Mouse (Mus musculus) hindbrain, embryonic 14.5 days (tissue): ENCODE measurements around the gene Unc13b. TPM values are rescaled to one million over a fixed set of nuclear protein-coding genes. Genes with fewer than 3 reads are reported as not detected.
A peak's percentile ranks its signal among the peaks of the same experiment; 100 is the strongest.

ENCODE experiments used
- ATAC-seq: fragments of 200-750 bp; cut with Nextera tagmentation; 2 replicates; pipeline ENCODE4 v1.8.0; 2017; ENCODE audit warnings: moderate number of reproducible peaks, mild to moderate bottlenecking, moderate TSS enrichment, moderate library complexity; ENCODE audit not compliant: low FRiP score
- DNase-seq: peaks from one replicate; pipeline ENCODE4 v3.0.0-alpha.2; 2015; ENCODE audit warnings: low spot score
- H3K27ac ChIP-seq: fragments of 300-500 bp; sonication (generic); 2 replicates; pipeline ENCODE4 v1.5.1; 2014; ENCODE audit warnings: mild to moderate bottlenecking, moderate library complexity
- H3K27me3 ChIP-seq: fragments of 300-500 bp; sonication (generic); 2 replicates; pipeline ENCODE4 v1.6.1; 2014; ENCODE audit warnings: mild to moderate bottlenecking, low read length, mixed read lengths; ENCODE audit not compliant: control insufficient read depth, insufficient read depth
- H3K36me3 ChIP-seq: fragments of 300-500 bp; sonication (generic); replicated peaks from 2 replicates; pipeline ENCODE4 v1.6.1; 2014; ENCODE audit not compliant: control insufficient read depth, insufficient read depth
- H3K4me1 ChIP-seq: fragments of 300-500 bp; sonication (generic); replicated peaks from 2 replicates; pipeline ENCODE4 v1.6.1; 2014; ENCODE audit warnings: antibody characterized with exemption, low read length, mixed read lengths; ENCODE audit not compliant: control insufficient read depth, insufficient read depth
- H3K4me2 ChIP-seq: fragments of 300-500 bp; sonication (generic); replicated peaks from 2 replicates; pipeline ENCODE4 v1.6.1; 2014; ENCODE audit warnings: mild to moderate bottlenecking, moderate library complexity
- H3K4me3 ChIP-seq: fragments of 300-500 bp; sonication (generic); replicated peaks from 2 replicates; pipeline ENCODE4 v1.5.1; 2014; ENCODE audit warnings: mild to moderate bottlenecking, low read length
- H3K9ac ChIP-seq: fragments of 300-500 bp; sonication (generic); 2 replicates; pipeline ENCODE4 v1.6.1; 2014
- H3K9me3 ChIP-seq: fragments of 300-500 bp; sonication (generic); 2 replicates; pipeline ENCODE4 v1.6.1; 2016; ENCODE audit warnings: low read length; ENCODE audit not compliant: control insufficient read depth
- WGBS: fragments of 180-500 bp; shearing (Covaris S2); extraction: QIAGEN DNeasy Blood & Tissue Kit; methylation state at CpG from one replicate; pipeline ENCODE4 v1.1.7; 2014; 5-methylcytosine and 5-hydroxymethylcytosine counted together
- polyA plus RNA-seq: library from polyadenylated mRNA; unstranded; fragments of >200 nt; fragmentation: Nextera tagmentation; extraction: Ambion mirVana; gene quantifications from 2 replicates; pipeline ENCODE4 v1.2.1, GENCODE M21; 2014

Unc13b gene
- polyA plus RNA-seq, 1 experiment from 2014 or later = 19.5 TPM

DNA sequence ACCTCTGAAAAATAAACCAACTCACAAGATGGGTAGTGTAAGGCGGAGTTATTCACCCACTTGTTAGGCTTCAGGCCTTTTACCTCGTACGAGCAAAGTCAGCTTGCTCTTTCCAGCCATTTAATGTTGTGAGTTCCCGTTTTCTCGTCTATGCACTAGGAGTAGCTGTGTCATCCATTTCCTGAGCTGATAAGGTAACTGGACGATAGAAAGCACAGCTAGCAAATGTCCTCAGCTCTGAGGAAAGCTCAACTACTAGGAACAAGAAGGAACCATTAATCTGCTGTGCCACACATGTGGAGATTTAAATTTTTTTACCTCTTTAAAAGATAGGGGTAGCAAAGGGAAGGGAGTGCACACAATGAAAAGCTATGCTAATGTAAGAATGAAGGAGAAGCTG lies 192.5 kb downstream of the Unc13b start:
- H3K27me3 ChIP-seq = no peaks in the 10 kb centered on the region
- DNase-seq (no peak), ATAC-seq (no peak)
- H3K27ac ChIP-seq = no peak overlapping the region
- H3K4me2 ChIP-seq = no peak overlapping the region
- H3K4me1 ChIP-seq = no peaks in the 10 kb centered on the region
- no peak overlapping the region for H3K4me3 ChIP-seq
- WGBS = 89% methylated on average over 6 of the region's 6 CpGs
- H3K9ac ChIP-seq = no peak overlapping the region
- H3K9me3 ChIP-seq = no peaks in the 10 kb centered on the region
- H3K36me3 ChIP-seq = peaks cover 69% of the 10 kb centered on the region

DNA sequence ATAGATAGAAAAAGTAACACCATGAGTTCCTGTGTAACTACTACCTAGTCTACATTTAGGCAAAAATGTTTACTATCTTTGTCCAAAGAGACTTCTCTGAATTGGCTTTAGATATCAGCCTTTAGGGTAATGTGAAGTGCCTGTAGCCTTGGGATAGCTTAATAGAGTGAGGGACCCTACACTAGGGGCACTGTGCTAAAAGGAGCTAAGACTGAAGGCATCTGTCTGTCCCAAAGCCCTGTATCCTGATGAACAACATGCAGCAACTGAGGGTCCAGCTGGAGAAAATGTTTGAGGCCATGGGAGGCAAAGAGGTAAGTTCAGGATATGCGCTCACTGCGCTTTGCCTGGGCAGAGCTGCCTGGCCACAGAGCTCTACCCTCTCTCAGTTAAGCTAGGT lies 198.3 kb downstream of the Unc13b start:
- ATAC-seq (no peak), DNase-seq (no peak)

DNA sequence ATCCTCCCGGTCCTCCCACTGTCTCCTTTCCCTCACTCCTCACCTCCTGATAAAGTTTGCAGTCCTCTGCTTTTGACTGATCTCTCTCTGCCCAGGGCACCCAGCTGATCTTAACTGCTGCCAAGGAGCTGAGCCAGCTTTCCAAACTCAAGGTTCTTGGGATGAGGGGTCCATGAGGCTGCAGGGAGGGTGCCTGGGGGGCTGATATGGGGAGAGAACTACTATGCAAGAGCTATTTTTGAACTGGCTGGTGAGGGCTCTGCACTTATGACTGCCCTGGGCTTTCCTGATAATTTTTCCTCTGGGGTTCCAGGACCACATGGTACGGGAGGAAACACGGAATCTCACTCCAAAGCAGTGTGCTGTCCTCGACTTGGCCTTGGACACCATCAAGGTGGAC lies 199.8 kb downstream of the Unc13b start:
- H3K36me3 ChIP-seq = peaks cover 66% of the 10 kb centered on the region
- 91% methylated on average over 4 of the region's 4 CpGs for WGBS
- H3K4me1 ChIP-seq = no peaks in the 10 kb centered on the region
- H3K9ac ChIP-seq = no peak overlapping the region
- H3K4me2 ChIP-seq = no peak overlapping the region
- ATAC-seq (no peak), DNase-seq (no peak)
- H3K4me3 ChIP-seq = no peak overlapping the region
- no peak overlapping the region for H3K27ac ChIP-seq
- no peaks in the 10 kb centered on the region for H3K27me3 ChIP-seq
- no peaks in the 10 kb centered on the region for H3K9me3 ChIP-seq

More for the DNA sequence above, 198.3 kb downstream of the Unc13b start:
- H3K9me3 ChIP-seq = no peaks in the 10 kb centered on the region
- peaks cover 74% of the 10 kb centered on the region for H3K36me3 ChIP-seq
- WGBS = 97% methylated on average over 2 of the region's 2 CpGs
- H3K4me3 ChIP-seq = no peak overlapping the region
- H3K4me1 ChIP-seq = no peaks in the 10 kb centered on the region
- H3K27ac ChIP-seq = no peak overlapping the region
- no peaks in the 10 kb centered on the region for H3K27me3 ChIP-seq
- no peak overlapping the region for H3K9ac ChIP-seq
- H3K4me2 ChIP-seq = no peak overlapping the region

DNA sequence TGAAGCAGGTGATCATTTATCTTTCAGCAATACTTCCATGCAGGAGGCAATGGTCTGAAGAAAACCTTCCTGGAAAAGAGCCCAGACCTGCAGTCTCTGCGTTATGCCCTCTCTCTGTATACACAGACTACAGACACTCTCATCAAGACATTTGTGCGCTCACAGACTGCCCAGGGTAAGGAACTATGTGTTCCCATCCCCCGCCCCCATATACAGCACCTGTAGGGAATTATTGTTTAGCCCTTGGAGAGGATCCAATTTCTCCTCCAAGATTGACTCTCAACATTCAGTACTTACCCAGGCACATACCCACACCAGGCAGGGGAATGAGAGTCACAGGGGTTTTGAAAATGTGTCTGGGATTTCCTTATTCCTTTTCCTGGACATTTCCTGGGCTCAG lies 200.7 kb downstream of the Unc13b start:
- Histone ChIP-seq H3K9ac (no peak overlapping the region), H3K4me2 (no peak overlapping the region), H3K27me3 (no peaks in the 10 kb centered on the region), H3K4me3 (no peak overlapping the region), H3K4me1 (no peaks in the 10 kb centered on the region), H3K9me3 (no peaks in the 10 kb centered on the region), H3K27ac (no peak overlapping the region), H3K36me3 (peaks cover 65% of the 10 kb centered on the region)
- ATAC-seq = no peak
- 67% methylated on average over 3 of the region's 3 CpGs for WGBS
- DNase-seq = no peak

DNA sequence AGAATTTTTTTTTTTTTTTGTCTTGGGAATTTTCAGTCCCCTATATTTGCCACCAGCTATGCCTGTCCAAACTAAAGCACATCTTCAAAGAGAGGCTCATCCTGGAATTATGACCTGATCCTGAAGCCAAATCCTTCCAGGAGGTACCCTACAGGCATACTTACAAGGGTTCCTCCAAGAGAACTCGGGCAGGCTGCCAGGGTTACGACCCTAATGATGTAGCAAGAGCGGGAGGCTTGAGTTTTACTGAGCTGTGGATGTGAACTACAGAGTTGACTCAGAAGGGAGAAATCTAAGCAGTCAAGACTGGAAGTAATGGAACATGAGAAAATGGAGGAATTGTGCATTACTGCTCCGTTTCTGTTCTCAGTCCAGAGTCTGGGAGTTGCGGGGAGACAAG lies 201.3 kb downstream of the Unc13b start:
- no peaks in the 10 kb centered on the region for H3K9me3 ChIP-seq
- ATAC-seq (no peak), DNase-seq (no peak)
- peaks cover 65% of the 10 kb centered on the region for H3K36me3 ChIP-seq
- no peak overlapping the region for H3K4me3 ChIP-seq
- no peak overlapping the region for H3K27ac ChIP-seq
- no peak overlapping the region for H3K4me2 ChIP-seq
- H3K9ac ChIP-seq = no peak overlapping the region
- no peaks in the 10 kb centered on the region for H3K4me1 ChIP-seq
- H3K27me3 ChIP-seq = no peaks in the 10 kb centered on the region
- WGBS = 74% methylated on average over 5 of the region's 5 CpGs

DNA sequence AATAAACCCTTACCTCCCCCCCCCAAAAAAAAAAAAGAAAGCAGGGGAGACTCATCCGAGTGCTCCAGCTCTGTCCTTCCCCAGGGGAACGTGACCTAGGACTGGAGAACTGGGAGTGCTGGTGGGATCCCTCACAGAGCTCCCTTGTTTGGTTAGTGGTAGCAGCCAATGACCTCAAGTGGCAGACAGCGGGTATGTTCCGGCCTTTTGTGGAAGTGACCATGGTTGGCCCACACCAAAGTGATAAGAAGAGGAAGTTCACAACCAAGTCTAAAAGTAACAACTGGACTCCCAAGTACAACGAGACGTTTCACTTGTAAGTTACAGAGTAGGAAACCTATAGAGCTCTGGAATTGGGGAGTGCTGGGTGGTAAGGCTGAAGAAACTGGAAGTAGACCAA lies 204.1 kb downstream of the Unc13b start:
- H3K4me3 ChIP-seq = no peak overlapping the region
- WGBS = 96% methylated on average over 6 of the region's 6 CpGs
- no peaks in the 10 kb centered on the region for H3K4me1 ChIP-seq
- H3K27me3 ChIP-seq = no peaks in the 10 kb centered on the region
- no peak for ATAC-seq
- H3K36me3 ChIP-seq = peaks cover 42% of the 10 kb centered on the region
- no peak overlapping the region for H3K4me2 ChIP-seq
- H3K27ac ChIP-seq = no peak overlapping the region
- no peak overlapping the region for H3K9ac ChIP-seq
- DNase-seq = no peak
- no peaks in the 10 kb centered on the region for H3K9me3 ChIP-seq

DNA sequence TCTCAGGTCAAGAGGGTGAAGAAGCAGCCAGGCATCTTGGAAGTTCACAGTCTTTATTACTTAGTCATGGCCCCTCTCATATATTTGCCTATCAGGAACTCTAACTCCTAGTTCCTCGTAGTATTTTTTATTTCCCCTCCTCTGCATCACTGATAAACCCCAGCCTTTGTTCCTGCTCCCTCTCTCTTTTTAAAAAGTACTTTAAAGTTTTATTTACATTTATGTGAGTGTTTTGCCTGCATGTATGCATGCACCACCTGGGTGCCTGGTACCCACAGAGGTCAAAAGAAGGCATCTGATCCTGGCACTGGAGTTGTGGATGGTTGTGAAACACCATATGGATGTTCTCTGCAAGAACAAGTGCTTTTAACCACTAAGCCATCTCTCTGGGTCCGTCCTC lies 207.4 kb downstream of the Unc13b start:
- DNase-seq (no peak), ATAC-seq (no peak)
- Histone ChIP-seq H3K4me1 (no peaks in the 10 kb centered on the region), H3K4me2 (no peak overlapping the region), H3K9ac (no peak overlapping the region), H3K27ac (no peak overlapping the region), H3K4me3 (no peak overlapping the region), H3K36me3 (peaks cover 16% of the 10 kb centered on the region; the same call in 1 of the 2 replicates), H3K27me3 (no peaks in the 10 kb centered on the region), H3K9me3 (no peaks in the 10 kb centered on the region)
- WGBS = 67% methylated on average over 2 of the region's 2 CpGs

DNA sequence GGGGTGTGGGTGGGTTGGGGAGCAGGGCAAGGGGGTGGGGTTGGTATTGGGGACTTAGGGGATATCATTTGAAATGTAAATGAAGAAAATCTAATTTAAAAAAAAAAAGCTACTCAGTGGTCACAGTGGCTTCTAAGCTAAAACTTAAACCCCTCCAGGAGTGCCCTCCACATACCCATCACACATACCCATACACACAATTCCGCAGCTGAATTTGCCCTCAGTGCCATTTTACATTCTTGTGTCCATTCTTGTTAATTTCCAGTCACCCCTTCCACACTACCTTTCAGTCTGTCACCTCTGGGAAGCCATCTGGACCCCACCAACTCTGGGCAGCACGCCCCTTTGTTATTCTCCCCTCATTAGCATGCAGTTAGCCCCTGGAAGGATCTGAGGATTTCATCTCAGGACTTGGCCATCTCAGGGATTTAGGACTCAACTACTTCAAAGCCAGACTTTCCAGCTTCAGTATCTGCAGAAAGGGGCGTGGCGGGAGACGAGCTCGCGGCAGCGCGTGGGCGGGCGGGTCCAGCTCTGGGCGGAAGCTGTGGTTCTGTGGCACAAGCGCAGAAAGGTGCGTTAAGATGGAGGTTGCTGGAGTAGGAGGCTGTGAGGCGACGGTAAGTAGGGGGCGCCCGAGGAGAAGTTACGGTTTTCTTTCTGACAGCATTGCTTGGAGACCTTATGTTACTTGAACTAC lies 208.0 kb downstream of the Unc13b start, which contains the start of gene Atp8b5:
TSS of gene Atp8b5 (plus strand) at position 537 of the 700 bp plus-strand sequence.
- DNase-seq (peak; percentile 85), ATAC-seq (peak; percentile 96)
- H3K36me3 ChIP-seq = peaks cover 16% of the 10 kb centered on the region; the same call in 1 of the 2 replicates
- peak within 1 kb of the TSS; percentile 18; the same call in 1 of the 2 replicates for H3K27ac ChIP-seq
- H3K9me3 ChIP-seq = no peaks in the 10 kb centered on the region
- H3K4me2 ChIP-seq = peak within 1 kb of the TSS; percentile 72
- peak within 1 kb of the TSS; percentile 63 for H3K9ac ChIP-seq
- H3K4me1 ChIP-seq = no peaks in the 10 kb centered on the region
- H3K27me3 ChIP-seq = no peaks in the 10 kb centered on the region
- 2% methylated on average over 19 of the region's 19 CpGs for WGBS
- H3K4me3 ChIP-seq = peak within 1 kb of the TSS; percentile 38

DNA sequence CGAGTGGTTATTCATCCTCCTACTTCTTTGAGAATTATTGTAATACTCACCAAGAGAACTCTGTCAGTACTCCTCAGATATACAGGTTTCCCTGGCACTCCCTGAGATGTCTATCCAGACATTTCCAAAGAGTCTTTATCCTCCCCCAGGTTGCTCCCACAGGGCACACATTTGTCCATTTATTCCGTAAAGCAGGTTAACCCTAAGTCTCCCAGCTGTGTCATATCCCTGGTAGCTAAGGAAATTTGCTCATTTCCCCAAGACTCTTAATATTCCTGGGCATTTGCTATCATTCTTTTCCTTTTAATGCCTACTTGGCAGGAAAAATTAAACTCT lies 208.5 kb downstream of the Unc13b start:
- DNase-seq (no peak), ATAC-seq (no peak; the same call in 1 of the 2 replicates)
- Histone ChIP-seq H3K4me3 (peak overlapping the region; percentile 38), H3K27ac (peak overlapping the region; percentile 18; the same call in 1 of the 2 replicates), H3K36me3 (peaks cover 16% of the 10 kb centered on the region; the same call in 1 of the 2 replicates), H3K4me2 (peak overlapping the region; percentile 72), H3K9me3 (no peaks in the 10 kb centered on the region), H3K9ac (peak overlapping the region; percentile 29; the same call in 1 of the 2 replicates), H3K27me3 (no peaks in the 10 kb centered on the region), H3K4me1 (no peaks in the 10 kb centered on the region)
- WGBS = 8% methylated on average over 2 of the region's 2 CpGs
